Mouse (Mus musculus) Muller cell, postnatal 12 days (primary cell): ENCODE results near the gene Chchd4.
"Not testable (repeated sequence)": the region's sequence is repeated elsewhere in the genome, so short reads cannot be mapped to it uniquely, and the experiment has no call there.

ENCODE experiments used
- DNase-seq: peaks from one replicate; pipeline ENCODE4 v3.0.0-alpha.2; 2015; ENCODE audit errors: inconsistent ontology term

Gene Chchd4

DNA sequence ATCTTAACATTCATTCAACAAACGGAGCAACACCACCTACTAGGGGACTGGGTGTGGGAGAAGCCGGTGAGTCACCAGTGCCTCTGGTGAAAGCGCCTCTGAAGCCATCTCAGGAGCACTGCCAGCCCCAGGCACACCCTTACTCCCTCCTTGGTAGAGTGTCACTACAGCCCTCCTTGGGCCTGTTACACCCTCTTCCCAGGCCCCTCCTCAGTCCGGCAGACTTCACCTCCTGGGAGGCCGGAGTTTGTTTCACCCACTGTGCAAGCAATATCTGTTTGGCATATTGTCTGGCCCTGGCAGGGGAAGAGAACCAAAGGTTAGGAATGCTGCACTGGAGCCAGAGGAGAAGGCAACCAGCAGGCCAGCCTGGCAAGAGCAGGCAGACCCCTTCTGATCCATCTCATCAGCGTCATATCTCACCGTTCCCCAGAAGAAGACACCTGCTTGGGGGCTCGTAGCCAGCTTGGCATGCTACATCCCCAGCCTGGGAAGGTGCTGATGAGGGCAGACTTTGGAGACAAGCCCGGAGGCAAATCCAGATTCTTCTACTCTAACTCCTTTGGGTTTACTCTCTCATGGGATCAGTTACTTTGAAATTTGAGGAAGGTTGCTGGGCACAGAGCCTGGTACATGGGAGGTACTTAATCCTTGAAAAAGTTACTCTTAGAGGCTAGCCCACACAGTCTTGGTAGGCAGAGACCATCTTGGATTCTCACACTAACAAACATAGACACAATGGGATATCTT lies 1.3 kb upstream of the Chchd4 start:
- DNase-seq: peak; percentile 75

DNA sequence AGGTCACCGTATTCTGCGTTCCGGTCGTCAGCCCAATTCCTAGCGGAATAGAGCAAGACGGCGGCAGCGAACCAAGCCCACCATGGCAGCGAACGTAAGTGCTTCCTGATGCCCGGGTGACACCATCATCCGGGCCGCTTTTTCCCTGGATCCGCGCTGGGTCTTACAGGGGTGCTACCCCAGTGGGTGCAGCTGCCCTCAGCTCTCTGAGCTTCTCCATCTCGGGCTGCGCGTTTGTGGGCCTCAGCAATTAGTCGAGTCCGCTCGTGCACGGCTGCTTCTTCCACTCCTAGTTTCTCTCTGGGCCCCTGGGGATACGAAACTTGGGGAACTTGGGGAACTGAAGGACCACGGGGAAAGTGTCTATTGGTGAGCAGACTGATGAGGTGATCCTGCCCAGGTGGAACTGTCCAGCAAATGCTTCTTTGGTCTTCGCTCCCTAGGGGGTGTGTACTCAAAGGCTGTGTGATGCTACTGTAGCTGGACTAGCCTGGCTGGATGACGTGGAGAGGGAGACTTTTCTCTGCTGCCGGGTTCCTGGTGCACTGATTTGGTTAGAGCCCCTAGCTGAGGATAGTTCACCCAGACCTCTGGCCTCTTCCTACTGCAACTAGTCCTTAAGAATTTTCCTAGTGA lies 577 bp upstream of the Chchd4 start:
- DNase-seq: no peak

DNA sequence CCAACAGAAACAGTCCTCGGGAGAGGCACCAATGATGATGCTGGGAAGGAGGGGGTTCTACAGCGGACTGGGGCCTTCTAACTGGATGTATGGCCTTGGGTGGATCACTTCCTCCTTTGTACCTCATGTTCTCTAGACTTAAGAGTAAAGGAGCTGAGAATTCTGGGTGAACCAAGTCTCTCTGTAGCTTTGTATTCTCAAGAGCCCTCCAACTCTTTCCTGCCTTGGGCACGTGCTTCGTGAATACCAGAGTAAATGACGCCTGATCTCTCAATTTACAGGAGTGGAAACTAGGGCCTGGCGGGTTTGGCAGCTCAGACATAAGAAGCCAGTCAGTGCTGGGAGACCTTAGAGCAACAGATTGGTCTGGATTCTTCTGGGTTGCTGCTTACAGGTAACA lies 1.0 kb downstream of the Chchd4 start:
- DNase-seq: no peak

DNA sequence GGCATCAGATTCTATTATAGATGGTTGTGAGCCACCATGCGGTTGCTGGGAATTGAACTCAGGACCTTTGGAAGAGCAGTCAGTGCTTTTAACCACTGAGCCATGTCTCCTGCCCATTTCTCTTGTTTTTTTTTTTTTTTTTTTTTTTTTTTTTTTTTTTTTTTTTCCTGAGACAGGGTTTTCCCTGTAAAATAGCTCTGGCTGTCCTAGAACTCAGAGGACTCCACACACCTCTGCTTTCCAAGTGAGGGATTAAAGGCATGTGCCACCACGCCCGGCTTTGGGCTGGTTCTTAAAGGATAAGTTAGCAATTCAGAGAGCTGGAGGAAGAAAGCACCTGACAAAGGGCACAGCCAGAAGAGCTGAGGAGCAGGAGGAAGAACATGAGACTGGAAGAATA lies 1.9 kb downstream of the Chchd4 start:
- not testable (repeated sequence) for DNase-seq

DNA sequence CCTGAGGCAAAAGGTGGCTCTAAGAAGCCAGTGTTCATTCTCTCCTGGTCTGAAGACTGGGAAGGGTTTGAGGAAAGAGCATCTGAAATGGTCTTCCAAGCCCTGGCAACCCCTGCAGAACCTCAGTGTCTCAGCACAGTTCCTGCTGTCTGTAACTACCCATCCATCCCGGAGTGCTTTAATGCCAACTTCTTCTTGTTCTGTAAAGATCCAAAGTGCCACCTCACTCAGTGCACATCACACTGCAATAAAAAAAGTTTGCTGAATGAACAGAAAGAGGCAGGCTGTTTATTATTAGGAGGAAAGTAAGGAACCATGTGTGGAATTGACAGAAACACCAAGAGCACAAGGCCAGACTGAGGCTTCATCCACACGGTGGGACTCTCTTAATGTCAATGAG lies 2.6 kb downstream of the Chchd4 start:
- DNase-seq: no peak

DNA sequence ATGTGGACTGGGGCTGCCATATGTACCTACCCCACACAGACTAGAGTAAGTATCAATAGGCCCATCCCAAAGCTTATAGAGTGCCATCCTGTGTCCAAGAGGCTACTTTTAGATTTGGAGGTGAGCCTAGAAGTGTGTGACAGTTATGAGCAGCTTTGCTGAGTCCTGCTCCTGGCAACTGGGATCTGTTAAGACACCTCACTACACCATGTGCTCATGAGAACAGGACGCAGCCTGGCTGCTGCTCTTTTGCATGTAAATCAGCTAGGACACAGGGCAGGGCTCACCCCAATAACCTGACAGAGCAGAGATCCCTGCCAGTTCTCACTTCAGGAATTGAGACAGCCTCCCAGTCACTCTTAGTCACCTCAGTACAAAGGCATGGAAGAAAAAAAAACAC lies 6.2 kb downstream of the Chchd4 start:
- DNase-seq: no peak

DNA sequence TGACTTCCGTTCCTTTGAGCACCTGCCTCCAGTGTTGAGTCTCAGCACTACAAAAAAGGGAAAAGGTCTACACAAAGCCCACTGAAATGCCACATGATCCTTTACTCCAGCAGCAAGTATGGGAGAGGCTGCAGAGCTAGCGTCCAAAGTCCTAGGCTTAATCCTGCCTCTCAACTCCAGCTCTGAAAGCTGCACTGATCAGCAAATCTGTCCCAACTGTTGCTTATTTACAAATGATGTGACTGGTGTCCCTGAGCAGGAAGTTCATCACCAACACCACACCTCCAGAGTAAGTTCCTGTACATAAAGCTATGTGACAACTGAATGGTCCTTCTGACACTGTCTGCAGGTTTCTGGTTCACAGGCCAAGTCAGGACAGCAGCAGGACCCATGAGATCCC lies 7.6 kb downstream of the Chchd4 start:
- no peak for DNase-seq

DNA sequence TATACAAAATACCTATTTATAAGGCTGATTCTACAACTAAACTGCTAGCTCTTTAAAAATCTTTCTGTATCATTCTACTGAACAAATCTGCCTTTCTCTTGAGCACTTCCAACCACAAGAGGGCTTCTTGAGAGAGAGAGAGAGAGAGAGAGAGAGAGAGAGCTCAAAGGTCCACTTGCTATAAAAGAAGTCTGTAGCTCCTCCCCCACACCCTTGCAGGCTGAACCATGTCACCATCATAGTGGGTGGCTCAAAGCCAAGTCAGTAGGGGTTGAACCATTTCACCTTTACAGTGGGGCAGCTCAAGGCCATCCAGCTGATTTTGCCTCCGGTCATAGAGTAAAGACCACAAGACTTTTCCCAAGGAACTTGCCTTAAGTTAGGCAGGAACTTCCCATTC lies 13.9 kb downstream of the Chchd4 start:
- DNase-seq: no peak

DNA sequence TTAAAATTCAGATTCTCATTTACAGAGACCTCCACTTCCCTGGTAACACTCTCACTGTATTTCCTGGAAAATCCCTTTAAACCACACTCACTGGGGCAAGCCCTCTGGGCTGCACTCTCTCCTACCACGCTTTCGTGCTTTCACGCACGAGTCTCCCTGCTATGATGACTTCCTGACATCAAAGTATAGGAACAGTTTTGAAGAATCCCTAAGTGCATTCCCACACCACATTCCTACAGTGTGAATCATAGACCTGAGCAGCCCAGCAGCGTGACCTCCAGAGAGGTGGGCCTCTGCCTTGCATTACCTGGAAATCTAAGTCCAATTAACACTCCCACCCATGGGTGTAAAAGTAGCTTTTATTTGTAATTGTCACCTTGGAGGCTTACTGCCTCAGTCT lies 18.8 kb downstream of the Chchd4 start:
- no peak for DNase-seq

DNA sequence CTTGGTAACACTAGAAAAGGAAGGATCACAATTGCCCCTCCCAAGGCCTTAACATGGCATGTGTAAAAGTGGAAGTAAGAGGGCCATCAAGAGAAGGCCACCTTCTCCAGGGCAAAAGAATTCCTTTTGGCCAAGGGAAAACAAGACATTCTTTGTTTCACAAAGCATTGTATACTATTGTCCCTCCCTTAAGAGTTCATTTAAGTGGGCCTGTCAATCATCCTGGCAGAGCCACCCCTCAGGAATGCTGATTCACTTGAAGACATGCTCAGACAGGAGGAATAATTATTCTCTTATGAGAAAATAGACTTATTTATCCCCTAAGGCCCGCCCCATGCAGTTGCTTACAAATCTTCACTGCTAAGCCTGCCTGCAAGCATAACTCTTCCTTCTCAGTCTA lies 21.3 kb downstream of the Chchd4 start:
- DNase-seq: no peak

DNA sequence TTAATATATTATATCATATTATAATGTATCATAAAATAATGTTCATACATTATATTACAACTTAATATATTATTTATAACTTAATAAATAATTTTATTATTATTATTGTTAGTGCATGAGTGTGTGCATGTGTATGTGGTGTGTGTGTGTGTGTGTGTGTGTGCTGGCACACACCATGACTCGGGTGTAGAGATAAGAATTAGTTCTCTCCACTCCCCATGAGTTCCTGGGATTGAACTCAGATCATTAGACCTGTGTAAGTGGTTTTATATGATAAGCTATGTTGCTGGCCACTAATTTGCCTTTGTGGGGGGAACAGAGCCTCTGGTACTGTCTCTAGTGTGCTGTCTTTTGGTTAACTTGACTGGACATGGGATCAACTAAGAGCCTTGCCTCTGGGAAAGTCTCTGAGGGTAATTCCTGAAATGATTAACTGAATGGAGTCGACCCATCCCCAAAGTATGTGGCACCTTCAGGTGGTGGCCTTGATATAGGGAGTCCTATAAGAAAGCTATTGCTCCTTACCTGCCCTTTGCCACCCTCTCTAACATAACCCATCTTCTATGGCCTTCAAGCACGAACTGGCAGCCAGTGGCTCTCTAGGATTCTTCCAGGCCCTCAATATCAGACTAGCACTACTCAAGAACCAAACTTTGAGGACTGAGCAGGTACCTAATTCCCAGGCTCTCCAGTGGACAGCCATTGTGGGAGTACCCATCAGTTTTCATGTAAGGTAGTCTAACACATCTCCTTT lies 23.7 kb downstream of the Chchd4 start:
- DNase-seq: no peak

DNA sequence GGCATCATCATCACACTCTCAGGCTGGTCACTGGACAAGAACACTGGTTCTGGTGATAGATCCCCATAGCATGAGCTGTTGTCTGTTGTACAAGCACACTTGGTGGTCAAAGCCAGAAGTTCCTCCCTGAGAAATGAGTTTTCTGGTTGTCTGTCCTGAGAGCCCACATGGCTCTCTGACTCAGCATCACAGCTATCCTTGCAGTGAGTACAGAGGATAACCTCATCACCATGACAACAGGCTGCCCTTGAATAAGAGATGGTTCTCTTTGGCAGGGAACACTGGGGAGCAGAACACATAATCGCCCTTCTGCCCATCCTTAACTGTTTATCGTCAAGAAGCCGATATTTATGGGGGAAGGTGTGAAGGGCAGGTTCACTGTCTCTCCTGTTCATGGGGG lies 28.0 kb downstream of the Chchd4 start:
- DNase-seq: no peak

DNA sequence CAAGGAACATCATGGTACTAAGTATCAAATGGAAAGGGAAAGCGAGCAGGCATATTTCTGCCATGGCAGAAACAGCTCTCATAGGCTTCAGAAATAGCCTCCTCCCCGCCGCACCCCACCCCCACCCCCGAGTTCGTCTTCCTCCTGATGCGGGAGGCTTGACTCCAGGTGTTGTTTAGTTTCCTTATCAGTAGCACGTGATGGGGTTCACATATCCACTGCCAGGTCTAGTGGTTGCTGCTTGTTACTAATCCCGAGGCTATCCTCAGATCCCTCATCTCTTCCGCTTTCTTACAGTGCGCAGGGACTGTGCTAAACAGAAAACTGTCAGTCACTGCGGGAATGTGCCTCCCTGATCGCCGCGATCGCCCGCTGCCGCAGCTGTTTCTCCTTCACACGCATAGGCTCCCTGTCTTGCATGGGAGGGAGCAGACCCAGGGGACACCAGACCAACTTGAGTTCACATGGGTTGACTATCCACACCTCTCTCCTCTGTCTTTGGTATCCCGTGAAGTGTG lies 32.1 kb downstream of the Chchd4 start:
- DNase-seq: no peak

DNA sequence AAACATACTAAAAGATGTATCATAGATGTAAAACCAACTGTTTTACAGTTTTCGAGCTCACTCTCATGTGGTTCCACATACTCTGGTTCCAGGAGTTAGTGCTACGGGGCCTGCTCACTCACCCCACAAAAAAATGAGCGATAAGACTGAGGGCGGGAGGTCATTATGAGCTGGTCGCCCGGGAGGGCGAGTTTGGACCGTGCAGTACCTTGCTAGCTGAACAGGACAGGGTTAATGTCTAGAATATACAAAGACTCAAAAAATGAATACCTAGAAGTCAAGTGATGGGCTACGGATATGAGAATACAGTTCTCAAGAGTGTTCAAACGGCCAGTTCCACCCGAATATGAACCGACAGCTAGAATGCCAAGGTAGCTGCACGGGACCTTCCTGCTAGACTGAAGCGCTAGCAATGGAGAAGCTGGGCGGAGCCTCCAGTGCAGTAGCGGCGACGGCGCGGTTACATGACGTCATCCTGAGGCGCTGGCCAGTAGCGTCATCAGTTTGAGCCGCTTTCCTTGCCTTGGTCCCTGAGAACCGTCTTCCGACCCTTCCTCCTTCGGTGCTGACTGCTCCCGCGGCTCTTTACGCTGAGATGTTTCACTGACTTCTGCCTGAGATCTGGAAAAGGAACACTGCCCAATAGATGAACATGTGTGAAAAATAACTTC lies 32.7 kb downstream of the Chchd4 start:
- peak; percentile 90 for DNase-seq

DNA sequence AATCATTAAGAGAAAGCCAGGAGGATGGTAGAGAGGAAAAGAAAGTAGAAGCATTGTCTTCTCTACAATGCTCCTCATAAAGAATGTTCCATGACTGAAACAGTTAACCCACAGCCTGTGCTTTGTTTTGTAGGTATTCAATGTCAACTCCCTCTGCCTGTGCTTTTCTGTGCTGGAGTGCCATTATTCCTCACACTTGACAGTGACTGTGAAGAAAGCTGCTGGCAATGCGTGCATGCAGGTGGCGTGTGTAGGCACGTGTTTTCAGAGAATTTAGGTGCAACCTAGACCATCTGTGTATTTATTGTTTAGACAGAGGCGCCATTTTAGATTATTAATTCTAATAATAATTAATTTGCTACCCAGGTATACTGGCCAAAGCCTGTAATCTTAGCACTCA lies 49.2 kb downstream of the Chchd4 start:
- no peak for DNase-seq

DNA sequence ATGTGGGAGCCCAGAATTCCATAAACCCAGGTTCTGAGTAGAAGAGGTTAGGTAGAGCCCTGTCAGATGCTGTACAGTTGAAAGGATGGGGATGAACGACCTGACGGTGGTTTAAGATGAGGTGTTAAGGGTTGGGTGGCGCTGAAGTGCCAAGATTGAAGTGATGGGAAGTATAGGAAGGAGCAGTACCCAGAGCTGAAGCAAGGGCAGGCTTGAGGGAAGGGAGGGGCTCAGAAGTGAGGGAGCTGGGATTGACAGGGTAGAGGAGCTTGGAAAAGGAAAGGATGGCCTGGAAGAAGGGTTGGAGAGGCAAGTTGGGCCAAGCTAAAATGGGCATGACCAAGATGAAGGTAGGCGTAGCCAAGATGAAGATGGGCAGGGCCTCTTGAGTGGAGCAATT lies 51.7 kb downstream of the Chchd4 start:
- no peak for DNase-seq

DNA sequence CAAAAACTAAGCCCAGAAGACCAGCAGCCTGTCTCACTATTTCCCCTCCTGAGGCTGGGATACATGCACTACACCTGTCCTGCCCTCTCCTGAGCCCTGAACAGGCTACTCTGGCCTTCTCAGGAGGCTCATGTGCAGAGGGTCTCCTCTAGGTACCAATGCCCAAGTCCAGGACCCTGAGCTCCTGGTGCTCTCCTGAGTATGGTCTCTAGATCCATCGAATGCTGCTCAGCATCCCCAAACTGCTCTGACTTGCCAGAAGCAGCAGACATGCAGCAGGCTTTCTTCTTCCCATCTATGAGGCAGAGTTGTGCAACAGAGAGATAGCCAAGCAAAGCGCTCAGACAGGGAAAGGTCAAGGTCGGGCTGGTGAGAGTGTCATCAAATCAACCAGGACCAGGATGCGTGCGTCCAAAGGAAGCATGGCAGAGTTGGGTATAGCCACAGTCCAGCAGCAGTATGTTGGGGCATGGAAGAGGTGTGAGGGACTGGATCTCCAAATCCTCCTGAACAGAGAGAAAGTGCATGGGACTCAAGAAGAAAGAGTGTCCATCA lies 56.0 kb downstream of the Chchd4 start:
- no peak for DNase-seq

DNA sequence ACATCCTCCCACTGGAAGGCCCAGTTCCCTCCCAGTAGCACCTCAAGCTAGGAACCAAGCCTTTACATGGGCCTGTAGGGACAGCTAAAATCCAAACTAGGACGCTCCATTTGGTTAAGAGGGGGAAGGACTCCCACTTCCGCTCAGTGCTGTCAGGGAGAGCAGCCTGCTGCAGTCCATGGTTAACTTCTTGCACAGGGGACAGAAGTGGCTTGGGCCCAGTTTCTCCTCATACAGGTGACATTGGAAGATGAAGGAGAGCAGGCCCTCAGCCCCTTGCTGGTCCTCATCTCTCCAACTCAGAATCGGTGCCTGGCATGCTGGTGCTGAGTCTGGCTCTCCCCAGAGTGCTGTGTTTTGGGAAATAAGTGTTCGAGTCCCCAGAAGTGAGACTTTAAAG lies 57.2 kb downstream of the Chchd4 start:
- DNase-seq: no peak

DNA sequence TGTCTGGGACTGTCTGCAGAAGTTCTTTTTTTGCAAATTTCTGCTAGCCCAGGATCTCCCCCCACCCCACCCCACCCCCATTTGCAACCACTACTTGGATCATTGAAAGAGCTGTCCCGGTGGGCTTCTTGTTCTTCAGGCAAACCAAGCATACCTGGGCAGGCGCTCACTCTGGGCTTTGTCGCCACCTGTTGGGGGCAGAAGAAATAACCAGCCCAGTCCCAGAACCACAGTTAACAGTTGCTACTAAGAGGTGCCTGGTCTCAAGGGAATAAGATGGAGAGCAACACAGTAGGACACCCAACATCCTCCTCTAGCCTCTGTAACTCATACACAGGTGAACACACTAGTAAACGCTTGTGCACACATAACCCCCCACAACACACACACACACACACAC lies 58.5 kb downstream of the Chchd4 start:
- peak; percentile 24 for DNase-seq
